ENCODE assay signal across 22 mouse cellular contexts in genomic region chr4:151346673-151347072, GRCm38 (mm10).
DNase-seq lines count a peak whose midpoint lies in the region; ATAC-seq lines count a peak whose summit lies in the region.
"Had no signal": no experiment of that assay in that cellular context is flagged by ENCODE, and none has a peak within 500 bp of the region (broad histone marks: within the 10 kb centered on the region; RNA-seq: fewer than 3 reads in every experiment).

No protein-coding gene starts in this region.

- no peaks in the 10 kb centered on the region for H3K9me3 ChIP-seq in limb, embryonic 12.5 days
- no peaks in the 10 kb centered on the region for H3K9me3 ChIP-seq in limb, embryonic 10.5 days (replicated peaks)
- H3K9me3 ChIP-seq in stomach, embryonic 15.5 days, result no peaks in the 10 kb centered on the region
- H3K9me3 ChIP-seq: embryonic facial prominence, embryonic 15.5 days; forebrain, embryonic 10.5 days; heart, embryonic 10.5 days had no signal

- peak overlapping the region; percentile 8; the same call in 1 of the 2 replicates for H3K9ac ChIP-seq in limb, embryonic 12.5 days (replicated peaks)
- H3K9ac ChIP-seq in stomach, embryonic 15.5 days, result no peak overlapping the region
- H3K9ac ChIP-seq: embryonic facial prominence, embryonic 15.5 days; forebrain, postnatal 0 days had no signal

- 71% methylated on average over 12 of the region's 12 CpGs for WGBS in limb, embryonic 12.5 days
- WGBS in limb, embryonic 10.5 days, result 85% methylated on average over 12 of the region's 12 CpGs
- 34% methylated on average over 12 of the region's 12 CpGs for WGBS in large intestine, adult 2 months
- WGBS in stomach, embryonic 15.5 days, result 71% methylated on average over 12 of the region's 12 CpGs

- H3K27ac ChIP-seq in limb, embryonic 12.5 days, result no peak overlapping the region
- H3K27ac ChIP-seq in limb, embryonic 10.5 days, result no peak overlapping the region
- peak overlapping the region; percentile 35; the same call in 1 of the 2 replicates for H3K27ac ChIP-seq in stomach, embryonic 15.5 days
- H3K27ac ChIP-seq: embryonic facial prominence, embryonic 15.5 days; forebrain, embryonic 10.5 days; heart, embryonic 10.5 days had no signal

- ATAC-seq in limb, embryonic 12.5 days (ENCODE audit: insufficient number of reproducible peaks, insufficient read depth, low FRiP score, low TSS enrichment, low read depth), result no peak
- no peak; the same call in 1 of the 2 replicates for ATAC-seq in stomach, embryonic 15.5 days (ENCODE audit: insufficient read depth, low FRiP score, low read depth)
- ATAC-seq: forebrain, postnatal 0 days; hindbrain, embryonic 16.5 days had no signal

- H3K36me3 ChIP-seq in limb, embryonic 12.5 days, result no peaks in the 10 kb centered on the region
- no peaks in the 10 kb centered on the region for H3K36me3 ChIP-seq in limb, embryonic 10.5 days
- H3K36me3 ChIP-seq in stomach, embryonic 15.5 days, result no peaks in the 10 kb centered on the region
- H3K36me3 ChIP-seq: embryonic facial prominence, embryonic 15.5 days; forebrain, embryonic 10.5 days; G1E; heart, embryonic 10.5 days had no signal

- no peaks in the 10 kb centered on the region; the same call in 1 of the 2 replicates for H3K27me3 ChIP-seq in limb, embryonic 12.5 days
- 0 out of 2 replicates have a peak, but pooled peaks cover 3% of the 10 kb centered on the region for H3K27me3 ChIP-seq in limb, embryonic 10.5 days (ENCODE audit: low read depth, poor library complexity, severe bottlenecking)
- H3K27me3 ChIP-seq in stomach, embryonic 15.5 days (replicated peaks), result no peaks in the 10 kb centered on the region
- H3K27me3 ChIP-seq: embryonic facial prominence, embryonic 15.5 days had no signal

- peak; percentile 50 for DNase-seq in adrenal gland, adult 2 months
- DNase-seq in adrenal gland, postnatal 25 days, result no peak
- no peak for DNase-seq in limb, embryonic 10.5 days (ENCODE audit: low spot score)
- DNase-seq in large intestine, adult 2 months (ENCODE audit: low read depth, low spot score), result peak; percentile 13
- no peak for DNase-seq in Muller cell, postnatal 12 days (ENCODE audit: inconsistent ontology term)
- DNase-seq in gastrocnemius, postnatal 36 days, result no peak
- DNase-seq: cerebellum, adult 2 months; cerebellum, postnatal 36 days; forebrain, postnatal 0 days; kidney, adult 2 months; kidney, postnatal 4 days; lung, adult 18-20 months; lung, postnatal 14 days; thymus, postnatal 36 days had no signal

- H3K4me2 ChIP-seq in limb, embryonic 12.5 days, result no peak overlapping the region
- H3K4me2 ChIP-seq in stomach, embryonic 15.5 days, result no peak overlapping the region
- H3K4me2 ChIP-seq: embryonic facial prominence, embryonic 15.5 days; liver, embryonic 11.5 days had no signal

- no peak overlapping the region for H3K4me3 ChIP-seq in limb, embryonic 12.5 days (replicated peaks)
- H3K4me3 ChIP-seq in limb, embryonic 10.5 days, result no peak overlapping the region
- no peak overlapping the region for H3K4me3 ChIP-seq in stomach, embryonic 15.5 days (replicated peaks)
- H3K4me3 ChIP-seq: embryonic facial prominence, embryonic 15.5 days; forebrain, embryonic 10.5 days; heart, embryonic 10.5 days had no signal

- H3K4me1 ChIP-seq in limb, embryonic 12.5 days (replicated peaks), result peaks cover 10% of the 10 kb centered on the region
- H3K4me1 ChIP-seq in limb, embryonic 10.5 days, result peaks cover 11% of the 10 kb centered on the region
- H3K4me1 ChIP-seq in stomach, embryonic 15.5 days, result peaks cover 9% of the 10 kb centered on the region; the same call in 1 of the 2 replicates

- intact Hi-C loops in gastrocnemius, postnatal 36 days (cut with DNase I), result no loop called here

Comparison
In these comparisons a context has a peak if more than half of its experiments do, and no peak if none do; other contexts are left out.
1. DNase-seq: peak in adrenal gland, adult 2 months (single experiment) and large intestine, adult 2 months (single experiment); none in adrenal gland, postnatal 25 days (single experiment), limb, embryonic 10.5 days (single experiment), Muller cell, postnatal 12 days (single experiment) and gastrocnemius, postnatal 36 days (0 of 2).